Mouse (Mus musculus) hindbrain, embryonic 11.5 days (tissue): ENCODE data around the gene Nrxn2. TPM values are rescaled to one million over a fixed set of nuclear protein-coding genes. Genes with fewer than 3 reads are reported as not detected.

Source experiments
- ATAC-seq: fragments of 200-750 bp; cut with Nextera tagmentation; 2 replicates; pipeline ENCODE4 v1.8.0; 2017; ENCODE audit warnings: mild to moderate bottlenecking, moderate TSS enrichment, moderate library complexity; ENCODE audit not compliant: low FRiP score
- DNase-seq: peaks from one replicate; pipeline ENCODE4 v3.0.0-alpha.2; 2015; ENCODE audit warnings: low spot score
- H3K27ac ChIP-seq: fragments of 300-500 bp; sonication (generic); 2 replicates; pipeline ENCODE4 v1.5.1; 2014; ENCODE audit warnings: mild to moderate bottlenecking, low read depth, low read length
- H3K27me3 ChIP-seq: fragments of 300-500 bp; sonication (generic); 2 replicates; pipeline ENCODE4 v1.6.1; 2014; ENCODE audit warnings: mild to moderate bottlenecking, low read length, moderate library complexity, mixed read lengths; ENCODE audit not compliant: control insufficient read depth, insufficient read depth
- H3K36me3 ChIP-seq: fragments of 300-500 bp; sonication (generic); 2 replicates; pipeline ENCODE4 v1.6.1; 2014; ENCODE audit warnings: mild to moderate bottlenecking, low read length, moderate library complexity, mixed read lengths; ENCODE audit not compliant: control insufficient read depth, insufficient read depth
- H3K4me1 ChIP-seq: fragments of 300-500 bp; sonication (generic); replicated peaks from 2 replicates; pipeline ENCODE4 v1.6.1; 2014; ENCODE audit warnings: low read length, mixed read lengths; ENCODE audit not compliant: control insufficient read depth, insufficient read depth
- H3K4me2 ChIP-seq: fragments of 300-500 bp; sonication (generic); replicated peaks from 2 replicates; pipeline ENCODE4 v1.6.1; 2014; ENCODE audit warnings: mild to moderate bottlenecking, low read depth, low read length
- H3K4me3 ChIP-seq: fragments of 300-500 bp; sonication (generic); 2 replicates; pipeline ENCODE4 v1.5.1; 2014; ENCODE audit warnings: low read depth, low read length
- H3K9ac ChIP-seq: fragments of 300-500 bp; sonication (generic); 2 replicates; pipeline ENCODE4 v1.6.1; 2014; ENCODE audit warnings: low read depth, low read length
- H3K9me3 ChIP-seq: fragments of 300-500 bp; sonication (generic); 2 replicates; pipeline ENCODE4 v1.6.1; 2016; ENCODE audit warnings: low read length; ENCODE audit not compliant: control insufficient read depth
- WGBS: fragments of 180-500 bp; shearing (Covaris S2); extraction: QIAGEN DNeasy Blood & Tissue Kit; methylation state at CpG from one replicate; pipeline ENCODE4 v1.1.7; 2014; 5-methylcytosine and 5-hydroxymethylcytosine counted together
- polyA plus RNA-seq: library from polyadenylated mRNA; unstranded; fragments of >200 nt; fragmentation: Nextera tagmentation; extraction: Ambion mirVana; gene quantifications from 2 replicates; pipeline ENCODE4 v1.2.1, GENCODE M21; 2014

Nrxn2 gene
- polyA plus RNA-seq, 1 experiment from 2014 or later: 14.3 TPM

DNA sequence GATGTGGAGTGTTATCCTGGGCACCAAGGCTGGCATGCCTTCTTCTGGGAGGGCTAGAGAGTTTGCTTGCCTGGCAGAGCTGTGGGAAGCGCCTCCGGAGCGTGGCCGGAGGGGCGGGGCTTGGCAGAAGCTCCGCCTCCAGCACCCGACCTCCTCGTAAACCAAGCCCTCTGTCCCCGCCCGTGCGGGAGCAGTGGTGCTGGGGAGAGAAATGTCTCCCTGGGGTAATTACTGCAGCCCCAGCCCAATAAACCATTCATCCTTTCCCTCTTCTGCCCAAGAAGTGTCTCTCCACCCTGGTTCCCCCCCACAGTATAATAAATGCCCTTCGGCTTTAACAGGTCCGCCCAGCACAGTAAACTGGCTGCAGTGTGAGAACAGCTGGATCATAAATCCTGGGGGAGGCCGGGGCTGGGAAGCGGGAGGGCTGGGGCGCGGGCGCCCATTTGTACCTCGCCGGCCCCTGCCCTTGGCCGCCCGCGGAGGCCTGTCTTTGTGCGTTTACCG, 83.6 kb downstream of the Nrxn2 start:
- no peaks in the 10 kb centered on the region for H3K36me3 ChIP-seq
- H3K9me3 ChIP-seq: no peaks in the 10 kb centered on the region
- peak overlapping the region; percentile 34 for H3K4me3 ChIP-seq
- peaks cover 11% of the 10 kb centered on the region for H3K27me3 ChIP-seq
- H3K9ac ChIP-seq: peak overlapping the region; percentile 52
- H3K4me2 ChIP-seq: peak overlapping the region; percentile 93
- DNase-seq (peak; percentile 82), ATAC-seq (peak; percentile 62)
- H3K4me1 ChIP-seq: 0 out of 2 replicates have a peak, but pooled peaks cover 2% of the 10 kb centered on the region
- H3K27ac ChIP-seq: peak overlapping the region; percentile 79
- under 1% methylated on average over 25 of the region's 25 CpGs for WGBS

DNA sequence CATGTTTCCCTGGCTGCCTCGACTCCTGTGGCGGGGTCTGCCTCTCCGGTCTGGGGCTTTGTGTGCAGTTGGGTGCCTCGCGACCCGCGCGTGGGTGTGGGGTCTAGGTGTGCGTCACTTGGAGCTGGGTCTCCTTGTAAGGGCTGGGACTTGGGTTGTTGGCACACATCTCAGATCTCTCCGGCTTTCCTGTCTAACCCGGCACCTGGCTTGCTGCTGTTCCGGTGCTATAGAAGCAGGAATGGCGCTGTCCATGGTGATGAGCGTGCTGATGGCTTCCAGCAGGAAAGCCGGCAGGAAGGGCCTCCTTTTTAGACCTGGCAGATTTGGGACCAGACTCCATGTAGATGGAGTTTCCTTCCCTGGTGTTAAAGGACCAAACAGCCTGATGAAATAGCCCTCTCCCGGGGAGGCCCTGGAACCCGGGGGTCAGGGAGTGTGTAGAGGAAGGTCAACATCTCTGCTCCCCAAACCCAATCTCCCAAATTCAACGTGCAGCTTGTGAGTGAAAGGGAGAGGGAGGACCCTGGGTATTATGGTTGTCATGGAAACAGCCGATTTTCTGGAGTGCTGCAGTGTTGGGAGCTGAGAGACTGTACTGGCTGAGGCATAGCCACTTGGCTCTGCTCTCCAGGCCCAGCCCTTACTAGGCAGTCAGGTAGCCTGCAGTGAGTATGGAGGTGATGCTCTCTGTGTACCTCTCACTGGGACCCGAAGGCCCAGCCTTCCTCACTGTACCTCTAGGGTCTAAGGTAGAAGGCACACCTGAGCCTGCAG, 84.2 kb downstream of the Nrxn2 start:
- no peaks in the 10 kb centered on the region for H3K36me3 ChIP-seq
- peak overlapping the region; percentile 34 for H3K4me3 ChIP-seq
- peak; percentile 36 for ATAC-seq
- H3K9me3 ChIP-seq: no peaks in the 10 kb centered on the region
- peak; percentile 76 for DNase-seq
- 0 out of 2 replicates have a peak, but pooled peaks cover 2% of the 10 kb centered on the region for H3K4me1 ChIP-seq
- H3K27me3 ChIP-seq: peaks cover 11% of the 10 kb centered on the region
- H3K27ac ChIP-seq: peak overlapping the region; percentile 79
- peak overlapping the region; percentile 52 for H3K9ac ChIP-seq
- 5% methylated on average over 20 of the region's 20 CpGs for WGBS
- H3K4me2 ChIP-seq: peak overlapping the region; percentile 93

DNA sequence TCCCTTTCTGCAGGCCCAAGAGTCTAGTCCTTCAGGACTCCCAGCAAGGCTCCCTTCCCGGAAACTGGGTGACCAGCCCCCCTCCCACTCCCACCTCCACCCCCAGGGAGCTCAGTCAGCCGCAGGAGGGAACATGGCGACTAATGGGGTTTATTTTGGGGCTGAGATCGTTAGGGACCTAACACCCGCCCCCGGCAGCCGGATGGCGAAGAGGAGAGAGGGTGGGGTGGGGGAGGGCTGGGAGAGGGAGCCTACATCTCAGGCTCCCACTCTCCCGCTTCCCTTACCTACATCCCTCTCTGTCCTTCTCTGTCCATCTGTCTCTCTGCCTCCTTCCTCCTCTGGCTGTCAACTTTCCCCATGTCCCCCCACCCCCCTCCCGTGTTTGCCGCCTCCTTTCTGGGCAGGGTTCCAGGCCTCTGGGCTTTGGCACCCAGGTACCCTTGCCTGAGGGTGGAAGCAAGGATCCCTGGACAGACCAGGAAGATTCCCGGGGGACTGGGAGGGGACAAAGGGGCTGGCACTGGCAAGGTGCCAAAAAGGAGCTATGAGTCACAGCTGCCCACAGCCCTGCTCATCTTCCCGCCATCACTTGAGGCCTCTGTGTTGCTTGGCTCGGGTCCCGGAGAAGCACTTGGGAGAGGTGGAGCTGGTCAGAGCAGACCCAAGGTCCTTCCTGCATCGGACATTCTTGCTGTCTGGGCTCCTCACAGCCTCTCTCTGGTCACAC, 85.6 kb downstream of the Nrxn2 start:
- H3K9ac ChIP-seq: no peak overlapping the region
- H3K27ac ChIP-seq: no peak overlapping the region
- no peaks in the 10 kb centered on the region for H3K9me3 ChIP-seq
- peaks cover 3% of the 10 kb centered on the region; the same call in 1 of the 2 replicates for H3K27me3 ChIP-seq
- H3K4me2 ChIP-seq: 0 out of 2 replicates have a peak overlapping the region, but pooled peaks have one; percentile 12
- ATAC-seq: no peak
- no peak for DNase-seq
- no peaks in the 10 kb centered on the region for H3K4me1 ChIP-seq
- 62% methylated on average over 16 of the region's 16 CpGs for WGBS
- no peaks in the 10 kb centered on the region for H3K36me3 ChIP-seq
- H3K4me3 ChIP-seq: no peak overlapping the region

DNA sequence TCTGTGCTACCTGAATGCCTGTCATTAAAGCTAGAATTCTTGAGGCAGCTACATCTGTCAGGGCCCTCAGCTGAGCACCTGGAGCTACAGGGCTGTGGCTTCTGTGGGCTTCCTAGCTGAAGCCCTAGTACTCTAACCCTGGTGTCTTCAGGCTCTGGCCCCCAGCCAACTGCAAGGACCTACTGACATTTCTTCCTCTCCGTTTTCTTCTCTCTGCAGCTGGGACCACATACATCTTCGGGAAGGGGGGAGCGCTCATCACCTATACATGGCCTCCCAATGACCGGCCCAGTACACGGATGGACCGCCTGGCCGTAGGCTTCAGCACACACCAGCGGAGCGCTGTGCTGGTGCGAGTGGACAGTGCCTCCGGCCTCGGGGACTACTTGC, 86.1 kb downstream of the Nrxn2 start:
- H3K27me3 ChIP-seq: no peaks in the 10 kb centered on the region
- H3K9me3 ChIP-seq: no peaks in the 10 kb centered on the region
- ATAC-seq (no peak), DNase-seq (no peak)
- no peaks in the 10 kb centered on the region for H3K36me3 ChIP-seq
- WGBS: 92% methylated on average over 12 of the region's 12 CpGs
- H3K27ac ChIP-seq: no peak overlapping the region
- no peaks in the 10 kb centered on the region for H3K4me1 ChIP-seq
- no peak overlapping the region for H3K4me3 ChIP-seq
- no peak overlapping the region for H3K4me2 ChIP-seq
- H3K9ac ChIP-seq: no peak overlapping the region

DNA sequence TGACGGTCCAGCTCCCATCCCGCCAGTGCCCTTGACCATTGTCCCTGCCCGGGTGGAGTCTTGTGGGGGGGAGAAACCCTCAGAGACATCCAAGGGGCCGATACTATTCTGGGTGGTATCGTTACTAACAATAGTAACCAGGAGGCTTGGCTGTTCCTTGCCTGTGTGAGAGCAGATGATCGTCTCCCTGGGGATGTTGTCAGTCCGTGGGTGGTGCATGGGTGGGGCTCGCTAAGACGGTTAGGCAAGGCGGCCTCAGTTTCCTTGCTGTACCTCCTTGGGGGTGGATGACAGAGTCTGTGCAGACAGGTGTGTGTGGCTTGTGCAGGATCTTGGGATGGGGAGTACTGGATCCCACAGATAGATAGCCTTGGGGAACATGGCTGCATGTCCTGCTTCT, 88.9 kb downstream of the Nrxn2 start:
- Histone ChIP-seq H3K27ac (no peak overlapping the region), H3K36me3 (no peaks in the 10 kb centered on the region), H3K9ac (no peak overlapping the region), H3K4me2 (no peak overlapping the region), H3K27me3 (0 out of 2 replicates have a peak, but pooled peaks cover 2% of the 10 kb centered on the region), H3K4me3 (no peak overlapping the region), H3K9me3 (no peaks in the 10 kb centered on the region), H3K4me1 (no peaks in the 10 kb centered on the region)
- no peak for DNase-seq
- whole genome bisulfite sequencing: 58% methylated on average over 10 of the region's 10 CpGs
- ATAC-seq: no peak

DNA sequence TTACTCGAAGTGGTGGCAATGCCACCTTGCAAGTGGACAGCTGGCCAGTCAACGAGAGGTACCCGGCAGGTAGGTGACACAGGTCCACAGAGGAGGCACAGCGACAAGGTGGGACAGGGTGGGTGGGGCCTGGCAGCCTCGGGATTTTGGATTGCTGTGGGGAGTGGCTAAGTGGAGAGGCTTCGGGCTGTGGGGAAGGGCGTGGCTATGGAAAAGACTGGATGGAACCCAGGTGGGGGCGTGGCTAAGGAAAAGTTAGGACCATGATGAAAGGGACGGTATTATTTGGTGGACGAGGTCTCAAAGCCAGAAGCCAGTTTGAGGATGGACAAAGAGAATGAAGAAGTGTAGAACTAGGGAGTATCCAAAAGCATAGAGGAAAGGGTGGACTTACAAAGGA, 91.3 kb downstream of the Nrxn2 start:
- Histone ChIP-seq H3K9ac (no peak overlapping the region), H3K4me3 (no peak overlapping the region), H3K4me1 (peaks cover 13% of the 10 kb centered on the region), H3K27ac (no peak overlapping the region), H3K36me3 (no peaks in the 10 kb centered on the region), H3K9me3 (no peaks in the 10 kb centered on the region), H3K27me3 (0 out of 2 replicates have a peak, but pooled peaks cover 2% of the 10 kb centered on the region), H3K4me2 (no peak overlapping the region)
- ATAC-seq (no peak), DNase-seq (no peak)
- 81% methylated on average over 10 of the region's 10 CpGs for WGBS

DNA sequence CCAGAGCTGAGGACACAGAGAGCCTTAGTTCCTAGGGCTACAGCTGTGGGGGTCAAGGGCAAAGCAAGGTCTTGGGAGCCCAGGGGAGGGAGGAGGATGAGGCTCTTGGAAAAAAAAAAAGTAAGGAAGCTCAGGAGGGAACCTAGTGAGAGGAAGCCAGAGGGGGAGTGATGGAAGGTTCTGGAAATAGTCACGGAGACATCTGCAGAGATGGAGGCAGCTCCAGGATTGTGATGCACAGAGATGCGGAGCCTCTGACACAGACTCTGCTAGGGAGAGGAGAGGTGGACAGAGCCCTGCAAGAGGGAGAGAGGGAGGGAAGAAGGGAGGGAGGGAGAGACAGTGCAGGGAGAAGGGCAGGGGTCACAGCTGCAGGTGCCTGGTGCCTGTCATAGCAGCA, 92.0 kb downstream of the Nrxn2 start:
- H3K4me2 ChIP-seq: no peak overlapping the region
- no peak for DNase-seq
- no peak for ATAC-seq
- no peaks in the 10 kb centered on the region for H3K36me3 ChIP-seq
- no peak overlapping the region for H3K27ac ChIP-seq
- no peaks in the 10 kb centered on the region for H3K9me3 ChIP-seq
- H3K4me1 ChIP-seq: peaks cover 13% of the 10 kb centered on the region
- no peak overlapping the region for H3K9ac ChIP-seq
- WGBS: 84% methylated on average over 2 of the region's 2 CpGs
- H3K27me3 ChIP-seq: 0 out of 2 replicates have a peak, but pooled peaks cover 2% of the 10 kb centered on the region
- H3K4me3 ChIP-seq: no peak overlapping the region

DNA sequence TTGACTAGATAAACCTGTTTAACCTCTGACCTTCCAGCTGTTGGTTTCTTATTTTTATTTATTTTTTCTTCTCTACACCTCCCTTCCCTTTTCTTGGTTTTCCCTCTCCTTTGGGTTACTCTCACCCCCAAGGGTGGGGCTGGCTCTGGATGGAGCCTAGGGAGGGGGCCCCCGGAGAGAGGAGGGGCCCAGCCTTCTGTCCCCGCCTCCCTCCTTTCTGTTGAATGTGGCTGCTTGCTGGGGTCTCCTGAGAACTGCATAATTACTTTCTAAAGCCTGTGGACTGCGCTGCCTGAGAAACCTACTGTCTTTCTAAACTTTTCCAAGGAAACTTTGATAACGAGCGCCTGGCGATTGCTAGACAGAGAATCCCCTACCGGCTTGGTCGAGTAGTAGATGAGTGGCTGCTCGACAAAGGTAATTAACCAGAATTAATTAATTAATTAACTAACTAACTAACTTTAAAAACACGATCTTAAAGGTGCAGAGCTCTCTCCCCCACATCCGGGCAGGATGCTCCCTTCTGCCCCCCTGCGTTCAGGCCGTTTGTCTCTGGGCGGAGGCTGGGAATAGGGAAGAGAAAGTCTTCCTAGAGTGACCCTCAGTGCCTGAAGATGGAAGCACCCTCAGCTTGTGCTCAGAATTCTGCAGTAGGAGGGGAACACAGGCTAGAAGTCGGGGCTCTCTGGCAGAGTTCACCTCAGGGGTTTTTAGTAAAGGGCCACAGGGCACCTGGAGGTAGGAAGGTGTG, 95.0 kb downstream of the Nrxn2 start:
- ATAC-seq (no peak), DNase-seq (peak; percentile 34)
- no peaks in the 10 kb centered on the region for H3K9me3 ChIP-seq
- no peak overlapping the region for H3K4me2 ChIP-seq
- peaks cover 18% of the 10 kb centered on the region for H3K4me1 ChIP-seq
- 6% methylated on average over 15 of the region's 15 CpGs for WGBS
- 0 out of 2 replicates have a peak, but pooled peaks cover 3% of the 10 kb centered on the region for H3K36me3 ChIP-seq
- H3K9ac ChIP-seq: no peak overlapping the region
- no peak overlapping the region for H3K27ac ChIP-seq
- no peak overlapping the region for H3K4me3 ChIP-seq
- 0 out of 2 replicates have a peak, but pooled peaks cover 2% of the 10 kb centered on the region for H3K27me3 ChIP-seq
